Mouse (Mus musculus) E14TG2a.4 (cell line): ENCODE data around the gene Hoga1.
A peak's percentile ranks its signal among the peaks of the same experiment; 100 is the strongest.

Experiments used
- H3K27me3 ChIP-seq: 2 replicates; pipeline ENCODE4 v1.6.1; 2014; ENCODE audit warnings: low read length, control low read depth; ENCODE audit not compliant: insufficient read depth
- H3K36me3 ChIP-seq: 2 replicates; pipeline ENCODE4 v1.6.1; 2014; ENCODE audit warnings: low read length, control low read depth; ENCODE audit not compliant: insufficient read depth
- H3K4me1 ChIP-seq: replicated peaks from 2 replicates; pipeline ENCODE4 v1.6.1; 2014; ENCODE audit warnings: low read depth, low read length, control low read depth
- H3K4me3 ChIP-seq: replicated peaks from 2 replicates; pipeline ENCODE4 v1.5.1; 2014; ENCODE audit warnings: mild to moderate bottlenecking, low read length
- H3K9me3 ChIP-seq: 2 replicates; pipeline ENCODE4 v1.6.1; 2014; ENCODE audit warnings: low read length, control low read depth
- CTCF ChIP-seq: conservative IDR thresholded peaks from 2 replicates; pipeline ENCODE4 v1.5.1; 2014; ENCODE audit warnings: low read length
- NANOG ChIP-seq: IDR thresholded peaks from 2 replicates; pipeline ENCODE4 v1.6.1; 2014; ENCODE audit warnings: borderline replicate concordance, low read length, mixed read lengths
- POU5F1 ChIP-seq: IDR thresholded peaks from 2 replicates; pipeline ENCODE4 v1.6.1; 2014; ENCODE audit warnings: low read length, borderline replicate concordance

Hoga1 gene

GRCm38 (mm10) chr19:42045269-42046102 lies at the start of gene Hoga1:
TSS of gene Hoga1 (plus strand) at chr19:42045610.
- H3K4me3 ChIP-seq: peak within 1 kb of the TSS; percentile 68
- peaks cover 59% of the 10 kb centered on the region for H3K27me3 ChIP-seq

GRCm38 (mm10) chr19:41997090-41997489 lies 48.3 kb upstream of the Hoga1 start:
- Histone ChIP-seq H3K4me3 (0 out of 2 replicates have a peak overlapping the region, but pooled peaks have one; percentile 11), H3K27me3 (no peaks in the 10 kb centered on the region), H3K4me1 (peaks cover 94% of the 10 kb centered on the region), H3K36me3 (no peaks in the 10 kb centered on the region; the same call in 1 of the 2 replicates), H3K9me3 (no peaks in the 10 kb centered on the region)
- TF ChIP-seq CTCF: no peak
- TF ChIP-seq NANOG: no peak
- no peak for TF ChIP-seq POU5F1

More at GRCm38 (mm10) chr19:42045269-42046102, at the start of gene Hoga1:
- peaks cover 20% of the 10 kb centered on the region for H3K4me1 ChIP-seq
- peak; percentile 55 for TF ChIP-seq CTCF
- TF ChIP-seq POU5F1: no peak
- no peaks in the 10 kb centered on the region for H3K36me3 ChIP-seq
- no peaks in the 10 kb centered on the region for H3K9me3 ChIP-seq

GRCm38 (mm10) chr19:41998770-41999548 lies 46.5 kb upstream of the Hoga1 start:
- TF ChIP-seq NANOG (no peak), CTCF (no peak), POU5F1 (no peak)
- H3K4me3 ChIP-seq: no peak overlapping the region

GRCm38 (mm10) chr19:41999688-42000283 lies 45.6 kb upstream of the Hoga1 start:
- no peaks in the 10 kb centered on the region for H3K27me3 ChIP-seq
- peaks cover 67% of the 10 kb centered on the region for H3K4me1 ChIP-seq
- no peaks in the 10 kb centered on the region for H3K9me3 ChIP-seq
- no peak for TF ChIP-seq POU5F1
- no peak for TF ChIP-seq CTCF
- no peak for TF ChIP-seq NANOG
- H3K4me3 ChIP-seq: no peak overlapping the region
- H3K36me3 ChIP-seq: no peaks in the 10 kb centered on the region

More at GRCm38 (mm10) chr19:41998770-41999548, 46.5 kb upstream of the Hoga1 start:
- H3K27me3 ChIP-seq: no peaks in the 10 kb centered on the region
- H3K9me3 ChIP-seq: no peaks in the 10 kb centered on the region
- peaks cover 75% of the 10 kb centered on the region for H3K4me1 ChIP-seq
- no peaks in the 10 kb centered on the region for H3K36me3 ChIP-seq

- Histone ChIP-seq H3K4me1 (peaks cover 63% of the 10 kb centered on the region), H3K4me3 (no peak overlapping the region), H3K9me3 (no peaks in the 10 kb centered on the region), H3K27me3 (no peaks in the 10 kb centered on the region), H3K36me3 (no peaks in the 10 kb centered on the region)
- TF ChIP-seq CTCF: no peak
- peak; percentile 74; the same call in 1 of the 2 replicates for TF ChIP-seq NANOG
Measured at GRCm38 (mm10) chr19:42000446-42000958, 44.9 kb upstream of the Hoga1 start.

- TF ChIP-seq POU5F1: no peak
- no peak for TF ChIP-seq CTCF
- TF ChIP-seq NANOG: no peak
- peaks cover 63% of the 10 kb centered on the region for H3K4me1 ChIP-seq
- H3K36me3 ChIP-seq: no peaks in the 10 kb centered on the region
- H3K4me3 ChIP-seq: no peak overlapping the region
- no peaks in the 10 kb centered on the region for H3K9me3 ChIP-seq
- no peaks in the 10 kb centered on the region for H3K27me3 ChIP-seq
Measured at GRCm38 (mm10) chr19:42001253-42001980, 44.0 kb upstream of the Hoga1 start.

GRCm38 (mm10) chr19:42004258-42004657 lies 41.2 kb upstream of the Hoga1 start:
- no peaks in the 10 kb centered on the region for H3K36me3 ChIP-seq
- TF ChIP-seq POU5F1 (no peak), CTCF (no peak), NANOG (no peak)
- H3K9me3 ChIP-seq: no peaks in the 10 kb centered on the region
- H3K4me1 ChIP-seq: peaks cover 65% of the 10 kb centered on the region
- no peak overlapping the region for H3K4me3 ChIP-seq
- no peaks in the 10 kb centered on the region for H3K27me3 ChIP-seq

- Histone ChIP-seq H3K4me1 (peaks cover 65% of the 10 kb centered on the region), H3K9me3 (no peaks in the 10 kb centered on the region), H3K36me3 (no peaks in the 10 kb centered on the region), H3K27me3 (no peaks in the 10 kb centered on the region), H3K4me3 (no peak overlapping the region)
- TF ChIP-seq CTCF (no peak), NANOG (no peak), POU5F1 (no peak)
Measured at GRCm38 (mm10) chr19:42005616-42006015, 39.8 kb upstream of the Hoga1 start.
